ENCODE assay signal across 12 mouse cellular contexts in genomic region chr13:41881201-41881600, GRCm38 (mm10). TPM values are rescaled to one million over a fixed set of nuclear protein-coding genes. Genes with fewer than 3 reads are reported as not detected.
DNase-seq lines count a peak whose midpoint lies in the region; ATAC-seq lines count a peak whose summit lies in the region.
"Had no signal": no experiment of that assay in that cellular context is flagged by ENCODE, and none has a peak within 500 bp of the region (broad histone marks: within the 10 kb centered on the region; RNA-seq: fewer than 3 reads in every experiment).

No protein-coding gene starts in this region.

- no peaks in the 10 kb centered on the region for H3K36me3 ChIP-seq in heart, embryonic 11.5 days (ENCODE audit: control insufficient read depth, insufficient read depth, low read length)
- H3K36me3 ChIP-seq in forebrain, embryonic 10.5 days (replicated peaks) = no peaks in the 10 kb centered on the region
- H3K36me3 ChIP-seq: limb, embryonic 12.5 days had no signal

- no peak for ATAC-seq in heart, embryonic 11.5 days (replicated peaks; ENCODE audit: insufficient number of reproducible peaks, low FRiP score, low TSS enrichment)

- H3K27ac ChIP-seq in heart, embryonic 11.5 days (ENCODE audit: low read depth, low read length) = no peak overlapping the region
- no peak overlapping the region for H3K27ac ChIP-seq in forebrain, embryonic 10.5 days
- H3K27ac ChIP-seq: limb, embryonic 12.5 days had no signal

- H3K4me2 ChIP-seq in heart, embryonic 11.5 days = no peak overlapping the region
- H3K4me2 ChIP-seq: limb, embryonic 12.5 days had no signal

- H3K27me3 ChIP-seq in heart, embryonic 11.5 days (ENCODE audit: control insufficient read depth, insufficient read depth, low read length) = no peaks in the 10 kb centered on the region
- H3K27me3 ChIP-seq in forebrain, embryonic 10.5 days (ENCODE audit: poor library complexity, severe bottlenecking) = no peaks in the 10 kb centered on the region
- H3K27me3 ChIP-seq: limb, embryonic 12.5 days had no signal

- 40% methylated on average over 2 of the region's 2 CpGs for WGBS in heart, embryonic 11.5 days (ENCODE audit: insufficient replicate concordance)
- WGBS in forebrain, embryonic 10.5 days = 92% methylated on average over 2 of the region's 2 CpGs

- H3K9me3 ChIP-seq in heart, embryonic 11.5 days (replicated peaks; ENCODE audit: control insufficient read depth, low read length) = no peaks in the 10 kb centered on the region
- no peaks in the 10 kb centered on the region for H3K9me3 ChIP-seq in forebrain, embryonic 10.5 days
- H3K9me3 ChIP-seq: limb, embryonic 12.5 days had no signal

- peak; percentile 40 to 55 for DNase-seq in heart, adult 18-20 months
- DNase-seq in ovary, adult 18-20 months (ENCODE audit: low spot score) = peak; percentile 28
- no peak for DNase-seq in ovary, postnatal 14 days (ENCODE audit: low spot score)
- DNase-seq in heart, adult 9 months (ENCODE audit: low spot score in 2 of 2) = peak; percentile 20 to 36
- peak; percentile 59 for DNase-seq in lung, postnatal 36 days
- DNase-seq in gastrocnemius, postnatal 10 days = no peak
- no peak for DNase-seq in forebrain, embryonic 10.5 days (ENCODE audit: extremely low spot score, low spot score)
- DNase-seq: B cell, adult 2 months; cerebellum, postnatal 36 days; layer of hippocampus, adult 9-11 months had no signal

- 0 out of 2 replicates have a peak, but pooled peaks cover 6% of the 10 kb centered on the region for H3K4me1 ChIP-seq in heart, embryonic 11.5 days (ENCODE audit: control insufficient read depth, insufficient read depth, low read length)
- H3K4me1 ChIP-seq in forebrain, embryonic 10.5 days = no peaks in the 10 kb centered on the region
- H3K4me1 ChIP-seq: limb, embryonic 12.5 days had no signal

- no peak overlapping the region for H3K9ac ChIP-seq in heart, embryonic 11.5 days (ENCODE audit: low read depth, low read length)
- H3K9ac ChIP-seq: limb, embryonic 12.5 days had no signal

- H3K4me3 ChIP-seq in heart, embryonic 11.5 days (ENCODE audit: low read depth, low read length) = no peak overlapping the region
- no peak overlapping the region for H3K4me3 ChIP-seq in forebrain, embryonic 10.5 days
- H3K4me3 ChIP-seq: limb, embryonic 12.5 days had no signal

RNA-seq across cellular contexts. Expression of gene Adtrp, which starts 33.7 kb away (rescaled TPM):
- 1 to 10 TPM in 1 of 2 experiments, under 1 TPM in 1; 0.87 to 6.5 TPM for total RNA-seq in heart, adult 18-20 months (2021)
- polyA plus RNA-seq in heart, embryonic 11.5 days (2014; fragmentation: Nextera tagmentation; extraction: Ambion mirVana) = not detected in 2 replicates
- total RNA-seq in gastrocnemius, postnatal 10 days (2021) = not detected
- 0.75 TPM in 1 of 2 replicates, not detected in the other for polyA plus RNA-seq in forebrain, embryonic 10.5 days (2016; fragmentation: Nextera tagmentation; extraction: Ambion mirVana)

Comparison
In these comparisons a context has a peak if more than half of its experiments do, and no peak if none do; other contexts are left out.
1. DNase-seq: peak in heart, adult 18-20 months (2 of 2), ovary, adult 18-20 months (single experiment), heart, adult 9 months (2 of 2) and lung, postnatal 36 days (single experiment); none in ovary, postnatal 14 days (single experiment), gastrocnemius, postnatal 10 days (single experiment) and forebrain, embryonic 10.5 days (single experiment).